Mouse (Mus musculus) right cerebral cortex, postnatal 25 days (tissue): Measurements from ENCODE around the gene Kif26b.

Source experiments
- DNase-seq: peaks from one replicate; pipeline ENCODE4 v3.0.0; 2022

Gene Kif26b

GRCm38 (mm10) chr1:178794866-178795265 lies 265.9 kb downstream of the Kif26b start:
- DNase-seq: no peak

DNA sequence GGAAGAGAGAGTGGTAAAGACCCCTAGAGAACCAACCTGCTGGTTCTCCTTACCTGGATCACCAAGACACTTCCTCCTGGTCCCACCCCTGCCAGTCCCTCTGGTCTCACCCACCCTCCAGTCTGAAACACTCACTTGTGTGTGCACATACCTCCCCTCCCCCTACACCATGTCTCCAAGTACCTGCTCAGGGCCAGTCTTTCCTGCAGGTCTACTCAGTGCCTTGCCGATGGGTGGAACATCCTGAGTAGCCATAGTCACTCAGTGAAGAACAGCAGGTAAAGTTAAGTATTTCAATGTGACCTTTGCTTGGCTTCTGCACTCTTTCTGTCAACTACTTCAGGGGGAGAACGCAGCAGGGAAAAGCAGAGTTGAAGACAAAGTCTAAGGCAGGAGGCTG lies 268.5 kb downstream of the Kif26b start:
- DNase-seq: no peak

DNA sequence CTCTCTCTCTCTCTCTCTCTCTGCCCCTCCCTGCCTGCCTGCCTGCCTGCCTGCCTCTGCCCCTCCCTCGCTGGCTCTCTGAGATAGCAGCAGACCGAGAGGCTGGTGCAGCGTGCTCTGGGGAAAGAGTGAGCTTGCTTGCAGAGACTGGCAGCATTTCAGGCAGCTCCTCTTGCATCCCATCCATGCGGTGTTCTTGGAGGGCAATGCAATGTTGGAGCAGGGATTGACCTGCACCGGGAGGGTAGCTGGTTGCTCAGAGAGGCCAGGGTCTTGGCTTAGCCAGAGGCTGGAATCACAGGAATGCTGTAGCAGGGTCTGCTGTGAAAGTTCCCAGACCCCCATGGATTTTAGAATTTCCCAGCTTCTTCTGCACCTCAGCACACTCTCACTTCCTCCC lies 269.4 kb downstream of the Kif26b start:
- DNase-seq: peak; percentile 56

GRCm38 (mm10) chr1:178798886-178799285 lies 270.0 kb downstream of the Kif26b start:
- DNase-seq: no peak

DNA sequence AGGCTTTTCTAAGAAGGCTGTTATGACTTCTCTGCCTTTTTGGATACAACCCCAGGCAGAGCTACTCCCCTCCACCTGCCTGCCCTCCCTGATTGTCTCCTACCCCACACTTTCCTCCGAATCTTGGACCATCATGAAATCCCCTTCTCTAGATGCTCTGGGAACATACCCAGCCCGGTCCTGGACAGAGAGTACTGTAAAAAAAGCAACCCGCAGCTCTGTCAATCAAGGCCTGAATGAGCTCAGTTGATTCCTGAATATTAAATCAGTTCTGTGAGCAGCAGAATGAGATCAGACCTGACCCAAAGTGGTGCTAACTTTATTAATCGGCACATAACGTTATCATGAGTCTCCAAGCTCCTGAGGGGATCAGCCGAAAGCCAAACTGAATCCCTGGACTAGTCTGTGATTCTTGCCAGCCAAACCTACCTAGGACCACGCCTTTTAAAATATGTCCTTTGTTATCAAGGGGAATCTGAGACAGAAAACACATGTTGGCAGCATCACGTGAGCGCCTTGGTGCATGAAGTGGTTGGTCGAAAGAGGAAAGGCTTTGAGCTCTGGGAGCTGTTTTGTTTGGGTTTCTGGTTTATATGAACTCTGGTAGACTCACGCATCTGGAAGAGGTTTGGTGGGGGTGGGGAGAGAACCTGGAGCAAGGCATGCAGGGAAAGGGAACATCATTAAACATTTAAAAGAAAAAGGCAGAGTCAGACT lies 271.1 kb downstream of the Kif26b start:
- DNase-seq: no peak

DNA sequence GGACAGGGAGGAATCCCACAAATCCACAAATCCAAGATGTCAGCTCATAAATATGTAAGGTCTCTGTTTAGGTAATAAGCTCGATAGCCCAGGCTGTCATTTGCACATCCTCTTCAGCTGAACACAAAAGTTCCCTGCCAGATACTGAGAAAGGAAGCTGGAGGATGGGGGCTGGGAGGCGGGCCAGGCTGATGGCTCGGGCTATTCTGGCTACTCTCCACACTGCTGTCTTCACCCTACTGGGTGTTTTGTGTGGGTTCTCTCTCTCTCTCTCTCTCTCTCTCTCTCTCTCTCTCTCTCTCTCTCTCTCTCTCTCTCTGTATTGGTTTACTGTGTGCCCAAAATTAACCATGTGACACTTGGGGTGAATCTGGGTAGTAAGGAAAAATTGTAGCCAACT lies 274.2 kb downstream of the Kif26b start:
- DNase-seq: no peak

- no peak for DNase-seq
Observed at GRCm38 (mm10) chr1:178817476-178817875, 288.6 kb downstream of the Kif26b start.

GRCm38 (mm10) chr1:178819060-178819459 lies 290.1 kb downstream of the Kif26b start:
- no peak for DNase-seq

GRCm38 (mm10) chr1:178820079-178820478 lies 291.2 kb downstream of the Kif26b start:
- DNase-seq: no peak

- DNase-seq: no peak
Observed at GRCm38 (mm10) chr1:178820556-178821435, 291.9 kb downstream of the Kif26b start.

GRCm38 (mm10) chr1:178824871-178825270 lies 295.9 kb downstream of the Kif26b start:
- DNase-seq: no peak

GRCm38 (mm10) chr1:178827223-178827622 lies 298.3 kb downstream of the Kif26b start:
- DNase-seq: no peak

GRCm38 (mm10) chr1:178829456-178829855 lies 300.5 kb downstream of the Kif26b start:
- no peak for DNase-seq

GRCm38 (mm10) chr1:178832571-178832970 lies 303.6 kb downstream of the Kif26b start:
- DNase-seq: no peak

DNA sequence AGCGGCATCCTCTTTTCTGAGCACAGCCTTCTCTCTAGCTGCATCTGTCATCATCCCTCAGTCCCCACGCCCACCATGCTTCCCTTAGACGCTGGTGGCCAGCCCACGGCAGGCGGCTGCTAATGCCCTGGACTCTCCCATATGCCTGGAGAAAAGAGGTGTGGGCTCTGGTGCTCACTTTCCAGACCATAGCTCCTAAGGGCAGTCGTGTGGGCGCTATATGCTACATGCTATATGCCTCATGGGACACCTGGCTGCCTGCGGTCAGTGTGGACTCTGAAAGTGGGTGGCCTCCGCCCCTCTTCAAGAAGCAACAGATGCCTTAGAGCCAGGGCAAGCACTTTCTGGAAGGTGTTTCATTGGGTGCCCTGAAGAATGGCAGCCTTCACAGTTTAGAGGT lies 306.9 kb downstream of the Kif26b start:
- DNase-seq: no peak

- DNase-seq: no peak
Observed at GRCm38 (mm10) chr1:178836998-178837397, 308.1 kb downstream of the Kif26b start.

- no peak for DNase-seq
Observed at GRCm38 (mm10) chr1:178838696-178839320, 309.9 kb downstream of the Kif26b start.

DNA sequence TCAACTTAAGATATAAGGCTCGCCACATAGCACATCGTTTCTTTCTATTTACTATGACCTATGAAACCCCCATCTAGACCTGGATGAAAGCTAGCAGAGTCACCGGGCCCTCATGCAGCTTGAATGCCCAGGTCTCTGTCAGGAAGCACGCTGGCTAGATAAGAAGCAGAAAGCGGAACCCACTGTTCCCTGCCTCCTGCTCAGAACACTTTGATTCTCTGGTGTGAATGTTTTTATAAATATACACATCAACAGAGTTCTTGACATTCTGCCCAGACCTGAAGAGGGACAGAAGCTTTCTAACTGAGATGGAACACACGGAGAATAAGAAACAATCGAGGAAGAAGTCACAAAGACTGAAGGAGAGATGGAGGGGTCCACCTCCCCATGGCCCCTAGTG lies 311.4 kb downstream of the Kif26b start:
- DNase-seq: no peak

- DNase-seq: no peak
Observed at GRCm38 (mm10) chr1:178844839-178845238, 315.9 kb downstream of the Kif26b start.

- DNase-seq: no peak
Observed at GRCm38 (mm10) chr1:178847569-178847968, 318.6 kb downstream of the Kif26b start.

- no peak for DNase-seq
Observed at GRCm38 (mm10) chr1:178848380-178849106, 319.6 kb downstream of the Kif26b start.

- DNase-seq: no peak
Observed at GRCm38 (mm10) chr1:178850569-178850968, 321.6 kb downstream of the Kif26b start.

DNA sequence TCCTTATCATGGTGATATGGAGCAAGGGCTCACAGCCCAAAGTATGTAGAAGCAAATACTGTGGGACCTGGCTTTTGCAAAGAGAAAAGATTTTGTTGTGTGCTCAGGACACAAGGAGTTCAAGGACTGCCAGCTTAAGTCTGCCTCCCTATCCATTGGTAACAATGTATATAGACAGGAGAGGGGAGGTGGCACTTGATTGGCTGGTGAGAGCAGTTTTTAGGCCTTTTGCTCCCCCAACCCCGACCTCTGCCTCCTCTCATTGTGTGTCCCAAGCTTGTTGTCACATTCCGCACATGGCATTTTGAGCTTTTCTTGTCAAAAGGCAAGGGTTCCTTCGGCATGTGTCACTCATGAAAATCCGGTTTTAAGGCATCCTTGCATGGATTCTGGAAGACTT lies 326.0 kb downstream of the Kif26b start:
- no peak for DNase-seq
